Mouse (Mus musculus): ENCODE data around the gene March1. TPM values are rescaled to one million over a fixed set of nuclear protein-coding genes. Genes with fewer than 3 reads are reported as not detected.

The March1 gene
- polyA plus RNA-seq (2015; fragmentation: Nextera tagmentation; extraction: Ambion mirVana) = 0.77 and 0.80 TPM in 2 replicates

GRCm38 (mm10) chr8:65617871-65618751 lies at the start of gene March1:
Gene March1, plus strand, starts transcription at chr8:65617900.
- WGBS = 2% methylated on average over 23 of the region's 23 CpGs
- no peak within 1 kb of the TSS for H3K4me2 ChIP-seq (replicated peaks)
- H3K27me3 ChIP-seq = peaks cover 18% of the 10 kb centered on the region
- no peaks in the 10 kb centered on the region for H3K36me3 ChIP-seq
- no peak within 1 kb of the TSS for H3K27ac ChIP-seq (replicated peaks)
- no peak within 1 kb of the TSS for H3K9ac ChIP-seq
- H3K9me3 ChIP-seq (replicated peaks) = no peaks in the 10 kb centered on the region
- H3K4me3 ChIP-seq (replicated peaks) = no peak within 1 kb of the TSS
- ATAC-seq (ENCODE audit: insufficient number of reproducible peaks, low FRiP score, low TSS enrichment, low read depth) = no peak
- H3K4me1 ChIP-seq = no peaks in the 10 kb centered on the region

DNA sequence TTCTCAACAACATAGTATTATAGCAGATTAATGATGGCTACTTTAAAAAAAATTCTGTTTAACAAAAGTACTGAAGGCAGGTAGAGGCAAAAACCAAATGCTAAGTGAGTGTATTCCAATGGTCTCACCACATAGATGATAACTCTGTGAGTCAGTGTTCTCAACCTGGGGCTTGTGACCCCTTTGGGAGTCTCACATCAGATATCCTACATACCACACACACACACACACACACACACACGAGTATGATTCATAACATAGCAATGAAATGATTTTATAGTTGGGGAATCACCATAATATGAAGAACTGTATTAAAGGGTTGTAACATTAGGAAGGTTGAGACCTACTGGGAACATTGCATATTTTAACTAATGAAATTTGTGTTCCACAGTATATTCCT lies 30.8 kb upstream of the March1 start:
- Histone ChIP-seq H3K4me3 (replicated peaks) (no peak overlapping the region), H3K9me3 (replicated peaks) (no peaks in the 10 kb centered on the region), H3K4me1 (no peaks in the 10 kb centered on the region), H3K27ac (replicated peaks) (no peak overlapping the region), H3K27me3 (no peaks in the 10 kb centered on the region), H3K4me2 (replicated peaks) (no peak overlapping the region), H3K36me3 (no peaks in the 10 kb centered on the region), H3K9ac (no peak overlapping the region)
- WGBS = 48% methylated on average over 1 of the region's 1 CpGs
- ATAC-seq (ENCODE audit: insufficient number of reproducible peaks, low FRiP score, low TSS enrichment, low read depth) = no peak

DNA sequence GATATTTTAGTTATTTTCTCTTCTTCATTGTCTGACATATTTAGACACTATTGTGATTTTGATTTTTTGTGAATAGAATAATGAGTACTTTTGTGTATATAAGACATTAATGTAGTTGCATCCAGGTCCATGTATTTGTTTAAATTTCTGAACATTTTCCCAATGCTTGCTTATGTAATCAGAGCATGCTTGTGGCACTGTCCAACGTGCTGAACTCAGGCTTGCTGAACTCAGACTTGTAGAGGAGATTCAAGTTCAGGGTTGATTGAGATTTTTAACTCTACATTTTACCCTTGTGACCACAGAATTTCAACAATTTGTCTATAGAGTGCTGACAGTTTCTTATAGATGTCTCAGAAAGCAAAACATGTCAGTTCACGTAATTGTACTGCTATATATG lies 14.5 kb upstream of the March1 start:
- no peak overlapping the region for H3K27ac ChIP-seq (replicated peaks)
- no peaks in the 10 kb centered on the region for H3K36me3 ChIP-seq
- 46% methylated on average over 2 of the region's 2 CpGs for WGBS
- H3K4me2 ChIP-seq (replicated peaks) = no peak overlapping the region
- H3K9me3 ChIP-seq (replicated peaks) = no peaks in the 10 kb centered on the region
- no peaks in the 10 kb centered on the region for H3K4me1 ChIP-seq
- no peak overlapping the region for H3K9ac ChIP-seq
- no peak for ATAC-seq (ENCODE audit: insufficient number of reproducible peaks, low FRiP score, low TSS enrichment, low read depth)
- no peaks in the 10 kb centered on the region for H3K27me3 ChIP-seq
- no peak overlapping the region for H3K4me3 ChIP-seq (replicated peaks)

GRCm38 (mm10) chr8:65609509-65609908 lies 8.2 kb upstream of the March1 start:
- Histone ChIP-seq H3K27ac (replicated peaks) (no peak overlapping the region), H3K4me1 (no peaks in the 10 kb centered on the region), H3K27me3 (no peaks in the 10 kb centered on the region), H3K9me3 (replicated peaks) (no peaks in the 10 kb centered on the region), H3K4me2 (replicated peaks) (no peak overlapping the region), H3K36me3 (no peaks in the 10 kb centered on the region), H3K4me3 (replicated peaks) (no peak overlapping the region), H3K9ac (no peak overlapping the region)
- no peak for ATAC-seq (ENCODE audit: insufficient number of reproducible peaks, low FRiP score, low TSS enrichment, low read depth)
- 77% methylated on average over 2 of the region's 2 CpGs for WGBS

- Histone ChIP-seq H3K27me3 (peaks cover 18% of the 10 kb centered on the region), H3K4me1 (no peaks in the 10 kb centered on the region), H3K27ac (replicated peaks) (no peak overlapping the region), H3K9me3 (replicated peaks) (no peaks in the 10 kb centered on the region), H3K36me3 (no peaks in the 10 kb centered on the region), H3K4me3 (replicated peaks) (no peak overlapping the region), H3K4me2 (replicated peaks) (no peak overlapping the region), H3K9ac (no peak overlapping the region)
- no peak for ATAC-seq (ENCODE audit: insufficient number of reproducible peaks, low FRiP score, low TSS enrichment, low read depth)
- 27% methylated on average over 7 of the region's 7 CpGs for WGBS
Measured at GRCm38 (mm10) chr8:65618966-65619365, 1.3 kb downstream of the March1 start.

DNA sequence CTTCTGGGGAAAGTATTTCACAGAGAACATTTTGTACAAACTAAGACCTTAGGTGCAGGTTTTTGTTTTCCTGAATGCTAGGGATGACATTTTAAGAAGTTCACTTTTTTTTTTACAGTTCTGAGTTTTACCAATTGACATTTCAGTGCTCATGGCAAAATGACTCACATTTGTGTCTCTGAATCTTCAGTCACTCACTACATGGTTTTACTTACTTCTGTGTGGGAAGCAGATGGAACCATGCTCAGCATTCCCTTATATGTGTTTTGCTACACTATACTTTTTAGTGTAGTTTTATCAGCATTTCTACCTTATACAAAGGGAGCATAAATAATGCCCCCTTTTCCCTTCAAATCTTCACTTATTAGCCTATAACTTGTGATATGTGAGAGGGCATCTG lies 27.2 kb downstream of the March1 start:
- H3K27me3 ChIP-seq = no peaks in the 10 kb centered on the region
- H3K9ac ChIP-seq = no peak overlapping the region
- H3K4me1 ChIP-seq = no peaks in the 10 kb centered on the region
- H3K4me3 ChIP-seq (replicated peaks) = no peak overlapping the region
- no peak overlapping the region for H3K27ac ChIP-seq (replicated peaks)
- ATAC-seq (ENCODE audit: insufficient number of reproducible peaks, low FRiP score, low TSS enrichment, low read depth) = no peak
- H3K4me2 ChIP-seq (replicated peaks) = no peak overlapping the region
- no peaks in the 10 kb centered on the region for H3K36me3 ChIP-seq
- H3K9me3 ChIP-seq (replicated peaks) = no peaks in the 10 kb centered on the region

DNA sequence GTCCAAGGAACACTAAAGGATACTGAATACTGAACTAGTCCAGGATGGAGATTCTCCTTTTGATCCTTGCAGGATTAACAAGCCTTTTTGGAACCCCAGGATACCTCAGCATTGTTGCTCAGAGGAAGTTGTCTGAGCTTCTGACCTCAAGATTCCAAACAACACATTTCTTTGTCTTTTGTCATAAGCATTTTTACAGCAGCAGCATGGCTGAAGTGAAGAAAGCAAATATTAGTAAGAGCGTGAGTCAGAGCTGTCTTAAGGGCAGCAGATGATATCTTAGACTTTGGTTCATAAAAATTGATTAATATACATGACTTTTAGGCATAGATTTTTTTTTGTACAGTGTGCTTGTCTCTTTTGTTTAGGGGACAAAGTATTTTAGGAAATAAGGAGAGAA lies 27.8 kb downstream of the March1 start:
- 81% methylated on average over 1 of the region's 1 CpGs for WGBS
- no peak for ATAC-seq (ENCODE audit: insufficient number of reproducible peaks, low FRiP score, low TSS enrichment, low read depth)
- H3K4me2 ChIP-seq (replicated peaks) = no peak overlapping the region

GRCm38 (mm10) chr8:65645945-65646344 lies 28.2 kb downstream of the March1 start:
- H3K9me3 ChIP-seq (replicated peaks) = no peaks in the 10 kb centered on the region
- H3K4me1 ChIP-seq = no peaks in the 10 kb centered on the region
- 87% methylated on average over 1 of the region's 1 CpGs for WGBS
- no peak overlapping the region for H3K9ac ChIP-seq
- no peaks in the 10 kb centered on the region for H3K36me3 ChIP-seq
- H3K4me2 ChIP-seq (replicated peaks) = no peak overlapping the region
- no peaks in the 10 kb centered on the region for H3K27me3 ChIP-seq
- H3K27ac ChIP-seq (replicated peaks) = no peak overlapping the region
- no peak overlapping the region for H3K4me3 ChIP-seq (replicated peaks)
- no peak for ATAC-seq (ENCODE audit: insufficient number of reproducible peaks, low FRiP score, low TSS enrichment, low read depth)

More for the DNA sequence above, 27.8 kb downstream of the March1 start:
- H3K27me3 ChIP-seq = no peaks in the 10 kb centered on the region
- no peak overlapping the region for H3K9ac ChIP-seq
- no peaks in the 10 kb centered on the region for H3K9me3 ChIP-seq (replicated peaks)
- no peaks in the 10 kb centered on the region for H3K4me1 ChIP-seq
- no peak overlapping the region for H3K4me3 ChIP-seq (replicated peaks)
- no peaks in the 10 kb centered on the region for H3K36me3 ChIP-seq
- H3K27ac ChIP-seq (replicated peaks) = no peak overlapping the region

- no peak overlapping the region for H3K27ac ChIP-seq (replicated peaks)
- no peaks in the 10 kb centered on the region for H3K9me3 ChIP-seq (replicated peaks)
- H3K27me3 ChIP-seq = no peaks in the 10 kb centered on the region
- no peaks in the 10 kb centered on the region for H3K4me1 ChIP-seq
- ATAC-seq (ENCODE audit: insufficient number of reproducible peaks, low FRiP score, low TSS enrichment, low read depth) = no peak
- 85% methylated on average over 6 of the region's 6 CpGs for WGBS
- no peak overlapping the region for H3K9ac ChIP-seq
- no peak overlapping the region for H3K4me2 ChIP-seq (replicated peaks)
- H3K4me3 ChIP-seq (replicated peaks) = no peak overlapping the region
- no peaks in the 10 kb centered on the region for H3K36me3 ChIP-seq
Measured at GRCm38 (mm10) chr8:65655924-65656323, 38.2 kb downstream of the March1 start.

DNA sequence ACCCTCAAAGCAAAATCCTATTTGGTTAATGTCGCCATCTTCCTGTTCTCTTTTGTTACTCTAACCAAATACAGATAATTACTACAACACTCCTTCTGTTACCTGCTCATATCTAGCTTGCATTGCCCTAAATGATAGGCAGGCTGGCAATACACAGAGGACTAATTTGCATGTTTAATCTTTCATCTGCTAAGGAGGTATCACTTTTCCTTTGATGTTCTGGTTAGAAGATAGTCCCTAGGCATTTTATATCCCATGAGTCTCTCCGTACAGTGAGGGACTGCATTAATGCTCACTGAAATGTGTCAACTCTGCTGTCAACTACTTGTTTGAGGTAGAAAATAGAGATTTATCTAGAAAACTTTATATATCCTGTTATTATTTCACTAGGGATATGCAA lies 44.2 kb downstream of the March1 start:
- Histone ChIP-seq H3K27me3 (no peaks in the 10 kb centered on the region), H3K4me3 (replicated peaks) (no peak overlapping the region), H3K9me3 (replicated peaks) (no peaks in the 10 kb centered on the region), H3K27ac (replicated peaks) (no peak overlapping the region), H3K4me1 (no peaks in the 10 kb centered on the region), H3K9ac (no peak overlapping the region), H3K4me2 (replicated peaks) (no peak overlapping the region), H3K36me3 (no peaks in the 10 kb centered on the region)
- ATAC-seq (ENCODE audit: insufficient number of reproducible peaks, low FRiP score, low TSS enrichment, low read depth) = no peak
- WGBS = 65% methylated on average over 2 of the region's 2 CpGs

DNA sequence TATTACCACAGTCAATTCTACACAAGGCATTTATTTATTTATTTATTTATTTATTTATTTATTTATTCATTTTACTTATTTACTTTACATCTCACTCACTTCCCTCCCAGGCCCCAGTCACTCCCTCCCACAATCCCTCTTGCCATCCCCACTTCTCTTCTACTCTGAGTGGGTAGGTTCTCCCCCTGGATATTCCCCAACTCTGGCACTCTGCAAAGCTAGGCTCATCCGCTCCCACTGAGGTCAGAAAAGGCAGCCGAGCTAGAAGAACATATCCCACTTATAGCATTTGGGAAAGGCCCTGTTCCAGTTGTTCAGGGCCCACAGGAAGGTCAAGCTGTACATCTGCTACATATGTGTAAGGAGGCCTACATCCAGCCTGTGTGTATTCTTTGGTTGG lies 48.1 kb downstream of the March1 start:
- no peak overlapping the region for H3K27ac ChIP-seq (replicated peaks)
- no peak overlapping the region for H3K4me3 ChIP-seq (replicated peaks)
- H3K9me3 ChIP-seq (replicated peaks) = no peaks in the 10 kb centered on the region
- no peak overlapping the region for H3K9ac ChIP-seq
- 83% methylated on average over 2 of the region's 2 CpGs for WGBS
- no peaks in the 10 kb centered on the region for H3K4me1 ChIP-seq
- no peak overlapping the region for H3K4me2 ChIP-seq (replicated peaks)
- H3K36me3 ChIP-seq = no peaks in the 10 kb centered on the region
- no peaks in the 10 kb centered on the region for H3K27me3 ChIP-seq
- no peak for ATAC-seq (ENCODE audit: insufficient number of reproducible peaks, low FRiP score, low TSS enrichment, low read depth)

GRCm38 (mm10) chr8:65743066-65743465 lies 125.4 kb downstream of the March1 start:
- no peaks in the 10 kb centered on the region for H3K4me1 ChIP-seq
- no peak overlapping the region for H3K4me2 ChIP-seq (replicated peaks)
- no peak for ATAC-seq (ENCODE audit: insufficient number of reproducible peaks, low FRiP score, low TSS enrichment, low read depth)
- H3K27me3 ChIP-seq = no peaks in the 10 kb centered on the region
- H3K9me3 ChIP-seq (replicated peaks) = no peaks in the 10 kb centered on the region
- H3K36me3 ChIP-seq = no peaks in the 10 kb centered on the region
- no peak overlapping the region for H3K9ac ChIP-seq
- no peak overlapping the region for H3K27ac ChIP-seq (replicated peaks)
- H3K4me3 ChIP-seq (replicated peaks) = no peak overlapping the region

Data from embryonic facial prominence, embryonic 15.5 days (tissue).